ENCODE assay signal across 9 mouse cellular contexts in genomic region chr19:33222595-33223223, GRCm38 (mm10).
DNase-seq lines count a peak whose midpoint lies in the region; ATAC-seq and TF ChIP-seq lines count a peak whose summit lies in the region.
"Had no signal": no experiment of that assay in that cellular context is flagged by ENCODE, and none has a peak within 500 bp of the region (broad histone marks: within the 10 kb centered on the region; RNA-seq: fewer than 3 reads in every experiment).

No protein-coding gene starts in this region.

- DNase-seq in lung, postnatal 36 days = peak; percentile 21
- DNase-seq in lung, postnatal 0 days (ENCODE audit: low spot score) = no peak
- DNase-seq in thymus, postnatal 25 days = peak; percentile 76
- no peak for DNase-seq in left cerebral cortex, postnatal 14 days (ENCODE audit: low spot score in 2 of 2)
- DNase-seq in ovary, postnatal 14 days (ENCODE audit: low spot score) = no peak
- no peak for DNase-seq in layer of hippocampus, adult 2 months (ENCODE audit: low spot score in 2 of 2)

- H3K9me3 ChIP-seq in lung, postnatal 0 days (ENCODE audit: low read length) = no peaks in the 10 kb centered on the region
- no peaks in the 10 kb centered on the region for H3K9me3 ChIP-seq in kidney, embryonic 14.5 days (ENCODE audit: control insufficient read depth, low read length)
- H3K9me3 ChIP-seq in midbrain, embryonic 16.5 days (replicated peaks; ENCODE audit: control insufficient read depth, low read length, poor library complexity, severe bottlenecking) = no peaks in the 10 kb centered on the region
- H3K9me3 ChIP-seq: stomach, embryonic 15.5 days had no signal

- no peak for TF ChIP-seq EP300 in lung, postnatal 0 days (IDR thresholded peaks at IDR 0.05)

- no peak overlapping the region for H3K27ac ChIP-seq in lung, postnatal 0 days (ENCODE audit: low read length)
- H3K27ac ChIP-seq in kidney, embryonic 14.5 days (ENCODE audit: low read depth, low read length) = peak overlapping the region; percentile 24; the same call in 1 of the 2 replicates
- H3K27ac ChIP-seq in midbrain, embryonic 16.5 days (ENCODE audit: low read length) = no peak overlapping the region
- no peak overlapping the region for H3K27ac ChIP-seq in layer of hippocampus, adult 2 months

- no peak overlapping the region for H3K9ac ChIP-seq in lung, postnatal 0 days (replicated peaks; ENCODE audit: low read depth)
- H3K9ac ChIP-seq in kidney, embryonic 14.5 days (ENCODE audit: low read depth, low read length) = no peak overlapping the region
- 0 out of 2 replicates have a peak overlapping the region, but pooled peaks have one; percentile 25 for H3K9ac ChIP-seq in midbrain, embryonic 16.5 days (ENCODE audit: low read depth, low read length)
- H3K9ac ChIP-seq: stomach, embryonic 15.5 days had no signal

- no peak overlapping the region for H3K4me2 ChIP-seq in lung, postnatal 0 days (replicated peaks; ENCODE audit: low read depth, low read length)
- no peak overlapping the region for H3K4me2 ChIP-seq in kidney, embryonic 14.5 days (replicated peaks; ENCODE audit: low read depth, low read length)
- peak overlapping the region; percentile 24; the same call in 1 of the 2 replicates for H3K4me2 ChIP-seq in midbrain, embryonic 16.5 days (ENCODE audit: low read length)

- intact Hi-C loops in left cerebral cortex, postnatal 14 days (cut with DNase I) = loop anchor here (5.0 kb wide), 1 partner anchor 110 kb away; no protein-coding TSS in a partner anchor

- H3K36me3 ChIP-seq in lung, postnatal 0 days (ENCODE audit: insufficient read depth, low read length) = no peaks in the 10 kb centered on the region
- no peaks in the 10 kb centered on the region for H3K36me3 ChIP-seq in kidney, embryonic 14.5 days (ENCODE audit: control insufficient read depth, insufficient read depth, low read length)
- H3K36me3 ChIP-seq in midbrain, embryonic 16.5 days (ENCODE audit: control insufficient read depth, insufficient read depth, low read length) = no peaks in the 10 kb centered on the region
- H3K36me3 ChIP-seq: stomach, embryonic 15.5 days had no signal

- H3K27me3 ChIP-seq in lung, postnatal 0 days (replicated peaks; ENCODE audit: insufficient read depth, low read length) = no peaks in the 10 kb centered on the region
- H3K27me3 ChIP-seq in kidney, embryonic 14.5 days (ENCODE audit: control insufficient read depth, insufficient read depth, low read length) = no peaks in the 10 kb centered on the region
- no peaks in the 10 kb centered on the region for H3K27me3 ChIP-seq in midbrain, embryonic 16.5 days (ENCODE audit: control insufficient read depth, insufficient read depth, low read depth, low read length)
- H3K27me3 ChIP-seq: stomach, embryonic 15.5 days had no signal

- peaks cover 6% of the 10 kb centered on the region; the same call in 1 of the 2 replicates for H3K4me1 ChIP-seq in lung, postnatal 0 days (ENCODE audit: insufficient read depth, low read depth, low read length)
- peaks cover 19% of the 10 kb centered on the region for H3K4me1 ChIP-seq in kidney, embryonic 14.5 days (ENCODE audit: control insufficient read depth, insufficient read depth, low read length)
- peaks cover 24% of the 10 kb centered on the region for H3K4me1 ChIP-seq in midbrain, embryonic 16.5 days (ENCODE audit: control insufficient read depth, insufficient read depth, low read length)

- 57% methylated on average over 12 of the region's 12 CpGs for WGBS in lung, postnatal 0 days
- WGBS in kidney, embryonic 14.5 days = 49% methylated on average over 12 of the region's 12 CpGs
- 13% methylated on average over 12 of the region's 12 CpGs for WGBS in midbrain, embryonic 16.5 days

- ATAC-seq in lung, postnatal 0 days = no peak
- 0 out of 2 replicates have a peak, but pooled peaks have one; percentile 45 for ATAC-seq in kidney, embryonic 14.5 days (ENCODE audit: low FRiP score, low TSS enrichment)
- ATAC-seq in midbrain, embryonic 16.5 days = no peak

- TF ChIP-seq CTCF in lung, postnatal 0 days (IDR thresholded peaks at IDR 0.05) = no peak; the same call in 1 of the 2 replicates
- TF ChIP-seq CTCF in layer of hippocampus, adult 2 months (conservative IDR thresholded peaks at IDR 0.05) = no peak

- no peak overlapping the region for H3K4me3 ChIP-seq in lung, postnatal 0 days (ENCODE audit: low read depth, low read length)
- no peak overlapping the region for H3K4me3 ChIP-seq in kidney, embryonic 14.5 days (ENCODE audit: low read length)
- H3K4me3 ChIP-seq in midbrain, embryonic 16.5 days (ENCODE audit: low read depth, low read length) = no peak overlapping the region
- H3K4me3 ChIP-seq in layer of hippocampus, adult 2 months = no peak overlapping the region
- H3K4me3 ChIP-seq: stomach, embryonic 15.5 days had no signal

Comparison
In these comparisons a context has a peak if more than half of its experiments do, and no peak if none do; other contexts are left out.
1. DNase-seq: peak in lung, postnatal 36 days (single experiment) and thymus, postnatal 25 days (single experiment); none in lung, postnatal 0 days (single experiment), left cerebral cortex, postnatal 14 days (0 of 2), ovary, postnatal 14 days (single experiment) and layer of hippocampus, adult 2 months (0 of 2).